Mouse (Mus musculus): ENCODE results near the gene Ptprm. TPM values are rescaled to one million over a fixed set of nuclear protein-coding genes. Genes with fewer than 3 reads are reported as not detected.

The Ptprm gene
- total RNA-seq, 4 experiments from 2014 or later = 41.9 to 47.3 (median 44.4) TPM

DNA sequence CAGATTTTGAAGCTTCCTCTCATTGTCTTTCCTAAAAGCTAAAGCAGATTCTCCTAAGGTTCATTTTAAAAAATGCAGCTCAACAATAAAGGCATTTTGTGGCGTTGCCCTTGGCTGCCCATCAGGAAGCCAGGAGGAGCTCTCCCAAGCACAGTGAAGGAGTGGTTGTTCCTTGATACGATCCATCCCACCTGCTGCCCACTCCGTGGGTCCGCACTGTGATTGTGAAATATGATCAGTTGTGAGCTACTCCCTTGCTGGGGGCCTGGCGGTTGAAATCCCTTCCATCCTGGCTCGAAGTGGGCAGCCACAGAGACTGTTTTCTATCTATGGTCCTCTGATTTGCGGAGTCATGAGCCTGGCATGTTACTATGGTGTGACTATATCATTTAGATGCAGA lies 610.9 kb downstream of the Ptprm start:
- no peak for DNase-seq (ENCODE audit: low spot score in 2 of 2)

DNA sequence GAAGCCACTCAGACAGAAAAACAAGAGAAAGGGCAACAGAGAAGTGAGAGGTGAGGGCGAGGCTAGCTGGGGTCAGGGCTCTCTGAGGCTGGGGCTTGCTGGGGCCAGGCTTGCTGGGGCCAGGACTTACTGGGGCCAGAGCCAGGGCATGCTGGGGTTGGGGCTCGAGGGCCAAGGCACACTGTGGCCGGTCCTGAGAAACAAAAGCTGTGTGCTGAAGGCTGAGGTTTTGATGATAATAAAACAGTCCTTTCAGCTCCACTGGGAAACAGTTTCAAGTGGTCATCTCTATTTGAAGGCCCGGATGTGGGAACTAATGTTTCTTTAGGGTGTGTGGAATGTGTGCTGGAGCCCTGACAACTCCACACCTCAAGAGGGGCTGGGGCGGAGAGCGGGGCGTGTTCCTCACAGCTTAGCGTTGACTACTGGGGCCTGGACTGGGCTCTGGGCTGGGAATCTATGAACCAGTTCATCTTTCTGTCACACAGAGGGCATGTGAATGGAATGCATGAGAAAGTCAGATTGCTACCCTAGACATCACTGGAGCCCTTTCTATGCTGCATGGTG lies 615.4 kb downstream of the Ptprm start:
- DNase-seq (ENCODE audit: low spot score in 2 of 2) = no peak

DNA sequence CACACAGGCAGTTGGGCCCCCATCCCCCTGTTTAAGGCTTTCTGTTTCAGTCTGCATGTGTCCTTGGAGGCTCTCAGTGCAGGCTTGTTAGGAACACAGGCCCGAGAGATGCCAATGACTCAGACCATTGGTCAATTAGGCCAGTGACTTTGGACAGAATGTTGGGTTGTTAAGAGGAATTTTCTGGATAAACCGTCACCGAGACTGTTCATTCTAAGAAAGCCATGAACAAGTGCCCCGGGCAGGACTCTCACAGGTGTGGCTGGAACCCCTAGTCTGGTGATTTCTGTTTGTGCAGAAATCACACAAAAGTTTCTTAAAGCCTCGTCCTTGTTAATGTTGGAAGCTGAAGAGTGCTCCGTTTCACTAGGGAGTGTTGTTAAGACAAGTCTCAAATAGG lies 615.9 kb downstream of the Ptprm start:
- no peak for DNase-seq (ENCODE audit: low spot score in 2 of 2)

GRCm38 (mm10) chr17:66736450-66736849 lies 617.8 kb downstream of the Ptprm start:
- no peak for DNase-seq (ENCODE audit: low spot score in 2 of 2)

DNA sequence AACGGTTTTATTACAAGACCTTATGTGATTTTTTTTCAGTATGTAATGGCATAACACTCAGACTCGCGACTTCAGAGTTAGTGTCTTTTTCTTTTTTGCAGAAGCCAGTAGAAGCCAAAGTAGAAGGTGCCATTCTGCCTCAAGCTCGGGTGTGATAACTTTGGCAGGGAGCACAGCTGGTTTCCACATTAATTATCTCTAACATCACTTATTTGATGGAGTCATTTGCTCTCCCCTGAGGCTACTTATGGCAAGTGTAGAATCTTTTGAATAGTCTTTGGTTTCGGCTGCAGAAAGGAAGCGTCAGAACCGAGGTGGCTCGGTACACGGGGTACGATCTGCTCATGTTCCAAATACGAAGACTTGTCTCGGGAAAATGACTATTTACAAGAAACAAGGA lies 620.7 kb downstream of the Ptprm start:
- no peak for DNase-seq (ENCODE audit: low spot score in 2 of 2)

- DNase-seq (ENCODE audit: low spot score in 2 of 2) = no peak
Measured at GRCm38 (mm10) chr17:66729979-66730378, 624.3 kb downstream of the Ptprm start.

DNA sequence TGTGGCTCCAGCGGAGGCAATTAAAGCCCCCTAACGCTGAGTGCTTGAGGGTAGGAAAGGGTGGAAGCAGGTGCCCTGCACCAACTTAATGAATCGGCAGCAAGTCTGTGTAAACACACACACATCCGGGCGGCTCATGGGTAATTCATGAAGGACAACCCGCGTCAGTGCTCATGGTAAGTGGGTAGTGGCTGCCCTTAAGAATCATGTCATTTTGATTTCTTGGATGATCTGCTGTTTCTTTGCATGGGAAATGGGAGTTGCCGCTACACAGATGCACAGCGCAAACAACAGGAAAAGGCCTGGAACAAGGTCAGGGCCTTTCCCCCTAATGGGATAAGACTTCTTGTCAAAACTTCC lies 633.3 kb downstream of the Ptprm start:
- DNase-seq (ENCODE audit: low spot score in 2 of 2) = no peak

DNA sequence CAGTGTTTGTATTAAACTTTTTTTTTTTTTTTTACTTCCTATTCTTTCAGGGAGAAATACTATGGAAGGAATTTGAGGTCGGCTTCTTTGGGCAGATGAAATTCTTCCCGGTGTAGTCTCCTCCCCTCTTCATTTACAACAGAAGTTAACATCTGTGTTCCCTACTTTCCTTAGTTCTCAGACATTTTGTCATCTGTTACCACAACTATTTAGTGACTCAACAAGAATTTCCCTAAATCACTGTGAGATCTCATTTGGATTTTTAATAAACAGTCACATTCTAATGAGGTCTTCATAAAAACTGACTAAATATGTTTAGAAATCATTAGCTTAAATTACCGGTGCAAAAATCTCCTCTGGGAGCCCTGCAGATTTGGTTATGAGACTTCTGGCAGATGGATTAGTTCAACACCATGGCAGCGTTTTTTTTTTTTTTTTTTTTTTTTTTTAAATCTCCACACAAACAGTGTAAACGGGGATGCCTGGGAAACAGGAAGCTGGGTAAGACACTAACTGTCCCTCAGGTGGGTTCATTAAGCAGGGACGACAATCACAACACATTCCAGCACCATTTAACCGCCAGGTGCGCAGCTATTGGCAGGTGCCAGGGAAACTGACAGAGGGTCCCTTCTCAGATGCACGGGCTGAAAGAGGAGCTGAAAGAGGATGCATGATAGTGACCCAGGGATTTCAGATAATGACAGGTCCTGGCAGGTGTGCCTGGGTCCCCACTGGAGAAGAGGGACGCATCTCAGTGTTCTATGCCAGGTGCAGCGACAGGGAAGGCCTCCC lies 633.9 kb downstream of the Ptprm start:
- no peak for DNase-seq (ENCODE audit: low spot score in 2 of 2)

DNA sequence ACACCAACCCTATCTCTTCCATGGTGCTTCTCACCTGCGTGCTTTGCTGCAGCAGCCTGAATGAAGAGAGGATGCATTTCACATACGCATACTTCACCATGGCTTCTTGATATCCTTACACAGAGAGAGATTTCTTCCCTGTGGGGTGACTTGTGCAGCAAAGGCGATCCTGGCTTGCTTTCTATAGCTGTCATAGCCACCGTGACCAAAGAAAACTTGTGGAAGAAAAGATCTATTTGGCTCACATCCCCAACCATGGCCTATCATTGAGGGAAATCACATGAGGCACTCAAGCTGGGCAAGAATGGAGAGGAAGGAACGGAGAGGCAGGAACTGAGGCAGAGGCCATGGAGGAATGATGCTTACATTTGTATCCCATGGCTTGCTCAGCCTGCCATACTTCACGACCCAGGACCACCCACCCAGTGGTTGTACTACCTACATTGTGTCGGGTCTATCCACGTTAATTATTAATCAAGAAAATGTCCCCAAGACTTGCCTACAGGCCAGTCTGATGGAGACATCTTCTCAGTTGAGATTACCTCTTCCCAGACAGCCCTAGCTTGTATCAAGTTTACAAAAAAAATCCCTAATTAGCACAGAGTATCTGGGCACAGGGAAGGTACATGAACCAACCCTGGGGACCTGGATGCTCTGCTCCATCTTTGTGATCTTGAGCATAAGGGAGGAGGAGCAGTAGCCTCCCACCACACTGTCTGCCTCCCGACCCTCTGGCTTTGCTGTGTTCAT lies 641.6 kb downstream of the Ptprm start:
- no peak for DNase-seq (ENCODE audit: low spot score in 2 of 2)

GRCm38 (mm10) chr17:66711221-66712016 lies 642.8 kb downstream of the Ptprm start:
- no peak for DNase-seq (ENCODE audit: low spot score in 2 of 2)

GRCm38 (mm10) chr17:66710568-66710967 lies 643.7 kb downstream of the Ptprm start:
- no peak for DNase-seq (ENCODE audit: low spot score in 2 of 2)

DNA sequence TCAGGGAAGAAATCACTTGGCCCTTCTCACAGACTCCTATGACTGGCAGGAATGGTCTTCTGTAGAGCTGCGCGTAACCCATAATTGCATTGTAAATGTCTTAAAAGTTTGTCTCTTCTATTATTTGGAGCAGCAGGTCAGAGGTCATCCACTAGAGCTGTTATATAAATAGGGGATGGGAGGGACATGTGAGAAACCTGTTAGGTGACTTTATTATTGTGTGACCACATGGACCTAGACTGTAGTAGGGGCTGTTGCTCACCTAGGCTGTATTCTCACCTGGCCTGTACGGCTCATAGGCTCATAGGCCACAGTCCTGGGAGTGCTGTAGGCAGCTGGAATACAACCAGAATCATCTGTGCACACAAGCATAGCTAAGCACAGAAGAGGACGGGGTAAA lies 645.5 kb downstream of the Ptprm start:
- DNase-seq (ENCODE audit: low spot score in 2 of 2) = no peak

DNA sequence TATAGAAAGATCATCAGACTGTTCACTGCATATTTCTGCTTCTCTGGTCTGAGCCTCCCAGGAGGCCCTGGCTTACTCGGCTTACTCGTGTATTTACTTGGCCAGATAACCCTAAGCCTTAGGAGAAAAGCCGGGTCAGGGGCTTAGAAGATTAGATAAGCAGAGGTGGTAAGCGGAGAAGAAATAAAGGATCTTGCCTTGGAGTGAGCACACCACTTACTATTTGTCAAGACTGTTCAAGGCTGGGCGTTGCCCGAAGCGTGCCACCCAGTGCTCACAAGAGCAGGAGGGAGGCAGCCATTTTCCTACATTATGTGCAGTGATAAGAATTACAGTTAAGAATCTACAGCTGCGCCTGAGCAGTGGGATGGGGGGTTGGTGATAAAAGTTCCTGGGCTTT lies 646.6 kb downstream of the Ptprm start:
- DNase-seq (ENCODE audit: low spot score in 2 of 2) = no peak

GRCm38 (mm10) chr17:66701358-66702184 lies 652.7 kb downstream of the Ptprm start:
- no peak for DNase-seq (ENCODE audit: low spot score in 2 of 2)

GRCm38 (mm10) chr17:66699896-66700295 lies 654.4 kb downstream of the Ptprm start:
- no peak for DNase-seq (ENCODE audit: low spot score in 2 of 2)

DNA sequence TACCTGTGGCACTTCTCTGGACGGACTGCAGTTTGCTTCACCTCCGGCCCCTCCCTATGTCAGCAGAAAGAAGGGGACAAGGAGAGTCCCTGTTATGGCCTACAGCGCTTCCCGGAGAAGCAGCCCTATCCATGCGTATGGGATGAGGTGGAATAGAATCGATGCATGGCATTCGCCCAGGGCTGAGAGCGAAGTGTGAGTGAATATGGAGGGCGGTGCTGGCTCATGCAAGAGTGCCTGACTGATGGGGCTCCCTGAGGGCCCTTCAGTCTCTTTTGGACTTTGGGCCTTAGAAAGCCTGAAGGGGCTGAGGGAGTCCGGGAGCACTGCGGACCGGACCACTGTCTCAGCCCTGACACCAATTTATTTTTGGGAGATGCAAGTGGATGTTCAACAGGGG lies 656.6 kb downstream of the Ptprm start:
- no peak for DNase-seq (ENCODE audit: low spot score in 2 of 2)

DNA sequence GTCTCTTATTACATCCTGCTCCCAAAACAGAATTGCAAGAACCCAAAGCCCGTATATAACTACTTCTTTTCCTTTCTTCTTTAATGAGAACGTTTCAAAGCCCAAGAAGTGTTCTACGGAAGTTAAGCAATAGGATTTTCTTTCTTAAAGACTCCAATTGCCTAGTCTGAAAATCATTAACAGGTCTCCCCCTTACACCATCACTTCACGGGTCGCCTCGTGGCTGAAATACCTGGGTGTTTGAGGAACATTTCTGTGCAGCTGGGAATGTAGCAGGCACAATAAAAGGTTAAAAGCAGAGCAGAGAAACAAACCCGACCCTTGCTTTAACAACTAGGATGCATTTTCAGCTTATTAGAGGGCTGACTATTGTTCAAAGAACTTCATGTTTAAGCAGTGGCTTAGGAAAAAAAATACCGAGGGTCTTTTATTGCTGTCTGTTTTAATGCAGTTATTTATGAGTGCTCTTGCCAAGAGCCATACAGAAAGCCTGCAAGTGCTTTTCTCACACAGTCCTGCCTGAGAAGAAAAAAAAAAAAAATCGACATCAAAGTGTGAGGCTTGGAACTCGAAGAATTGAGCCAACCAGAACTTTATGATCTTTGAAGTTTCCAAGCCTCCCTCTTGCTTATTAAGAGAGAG lies 657.6 kb downstream of the Ptprm start:
- DNase-seq (ENCODE audit: low spot score in 2 of 2) = no peak

GRCm38 (mm10) chr17:66694326-66694725 lies 659.9 kb downstream of the Ptprm start:
- DNase-seq (ENCODE audit: low spot score in 2 of 2) = no peak

- no peak for DNase-seq (ENCODE audit: low spot score in 2 of 2)
Measured at GRCm38 (mm10) chr17:66693676-66694304, 660.5 kb downstream of the Ptprm start.
